Mouse (Mus musculus) c-Kit-negative CD71-positive TER-119-positive erythroid progenitor cells, embryonic 14.5 days (primary cell): ENCODE data around the gene Gm49336.

Experiments
- DNase-seq: peaks from one replicate; pipeline ENCODE4 v3.0.0-alpha.2; 2013; ENCODE audit warnings: low read depth, low spot score

Gene Gm49336

DNA sequence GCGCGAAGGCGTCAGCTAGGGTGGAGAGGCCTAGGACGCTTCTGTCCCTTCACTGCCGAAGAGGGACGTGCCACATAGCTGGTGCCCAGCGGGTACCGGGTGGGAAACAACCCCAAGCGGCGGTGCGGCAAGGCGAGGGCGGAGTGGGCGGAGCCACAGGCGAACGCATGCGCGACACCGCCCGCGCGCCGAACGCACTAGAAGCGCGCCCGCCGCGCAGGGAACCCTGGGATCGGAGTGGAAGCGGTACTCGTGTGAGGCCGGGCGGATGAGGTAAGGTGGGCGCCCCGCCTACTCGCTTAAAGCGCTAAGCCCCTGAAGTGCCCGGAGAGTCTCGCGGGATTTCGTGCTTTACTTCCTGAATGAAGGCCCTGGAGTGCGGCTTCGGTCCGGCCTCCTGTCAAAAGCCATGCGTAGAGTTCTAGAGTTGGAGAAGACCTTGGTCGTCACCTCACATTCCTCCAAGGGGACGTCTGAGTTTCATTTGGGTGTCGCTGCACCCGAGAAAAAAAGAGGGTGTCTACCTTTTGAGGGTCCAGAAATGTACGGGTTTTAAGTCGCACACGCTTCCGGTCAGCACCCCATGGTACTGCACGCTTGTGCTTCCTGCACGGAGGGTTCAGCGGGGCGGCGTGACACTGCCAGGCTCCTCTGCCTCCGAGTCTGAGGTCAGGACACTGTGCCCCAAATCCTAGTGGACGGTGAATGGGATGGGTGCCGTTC lies at the start of gene Gm49336, which contains the start of gene Nupl1:
Gene Gm49336 (minus strand): TSS at position 227 of the 723 bp plus-strand sequence.
Gene Nupl1 (minus strand): TSS at position 151 of the 723 bp plus-strand sequence.
- DNase-seq, result peak; percentile 96

DNA sequence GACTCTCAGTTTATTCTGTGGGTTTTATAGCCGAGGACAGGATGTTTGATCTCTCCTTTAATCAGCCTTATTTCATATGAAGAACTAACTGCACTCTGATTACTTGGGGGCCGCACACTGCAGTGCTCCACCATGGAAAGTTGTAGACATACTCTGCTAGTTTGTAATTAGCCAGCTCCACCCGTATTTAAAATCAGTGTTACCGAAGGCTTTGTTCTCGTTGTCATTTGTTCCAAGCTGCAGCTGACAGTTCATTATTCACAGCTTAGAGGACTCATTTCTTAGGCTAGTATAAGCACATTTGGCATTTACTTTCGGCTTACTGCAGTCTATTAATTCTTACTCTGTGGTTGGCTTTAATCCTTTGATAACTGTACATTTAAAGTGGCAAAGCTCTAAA lies 49.7 kb upstream of the Gm49336 start:
- no peak for DNase-seq

DNA sequence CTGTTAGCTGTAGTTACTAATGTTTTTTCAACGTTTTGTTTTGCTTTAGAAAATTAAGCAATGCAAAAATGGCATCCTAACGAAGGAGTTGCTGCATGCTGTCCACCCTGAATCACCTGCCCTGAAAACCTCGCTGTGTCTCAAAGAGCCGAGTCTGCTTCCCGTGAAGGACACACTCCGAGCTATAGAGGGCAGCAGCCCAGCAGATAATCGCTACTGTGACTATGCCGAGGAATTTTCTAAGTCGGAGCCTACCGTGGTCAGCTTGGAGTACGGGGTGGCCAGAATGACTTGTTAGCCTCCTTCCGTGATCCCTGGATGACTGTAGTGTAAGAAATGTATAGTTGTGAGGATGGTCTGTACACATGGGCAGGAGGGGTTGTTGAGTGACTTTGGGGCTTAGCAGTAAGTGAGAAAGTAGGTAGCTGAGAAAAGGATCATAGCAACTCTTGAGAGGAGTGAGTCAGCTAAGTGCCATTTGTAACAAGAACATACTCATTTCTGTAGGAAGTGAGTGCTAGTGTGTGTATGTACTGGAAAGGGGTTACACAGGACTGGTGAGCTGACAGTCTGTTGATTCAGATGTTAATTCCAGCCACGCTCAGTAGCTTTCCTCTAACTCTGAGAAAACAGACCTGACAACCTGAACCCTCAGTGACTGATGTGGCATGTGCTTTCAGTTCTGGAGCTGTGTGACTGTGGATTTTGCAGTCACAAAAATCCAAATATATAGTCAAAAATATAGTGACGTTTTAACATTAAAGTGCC lies 49.1 kb upstream of the Gm49336 start:
- DNase-seq, result no peak

DNA sequence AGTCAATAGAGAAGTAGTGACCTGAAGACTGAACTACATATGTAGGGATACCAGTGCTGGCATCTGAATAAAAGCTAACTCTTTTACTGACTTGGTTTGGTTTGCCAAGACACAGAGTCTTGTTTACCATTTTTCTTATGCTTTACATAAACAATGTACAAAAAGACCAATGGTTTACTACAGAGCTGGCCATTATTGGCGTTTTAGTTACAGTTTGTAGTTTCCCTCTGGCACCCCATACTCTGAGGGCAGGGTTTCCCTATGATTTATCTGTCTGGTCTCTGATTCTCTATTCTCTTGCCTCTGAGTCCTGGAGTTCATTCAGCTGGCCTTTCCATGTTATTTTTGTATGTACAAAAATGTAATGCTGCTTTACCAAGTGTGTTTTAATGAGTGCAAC lies 44.2 kb upstream of the Gm49336 start:
- DNase-seq, result no peak

DNA sequence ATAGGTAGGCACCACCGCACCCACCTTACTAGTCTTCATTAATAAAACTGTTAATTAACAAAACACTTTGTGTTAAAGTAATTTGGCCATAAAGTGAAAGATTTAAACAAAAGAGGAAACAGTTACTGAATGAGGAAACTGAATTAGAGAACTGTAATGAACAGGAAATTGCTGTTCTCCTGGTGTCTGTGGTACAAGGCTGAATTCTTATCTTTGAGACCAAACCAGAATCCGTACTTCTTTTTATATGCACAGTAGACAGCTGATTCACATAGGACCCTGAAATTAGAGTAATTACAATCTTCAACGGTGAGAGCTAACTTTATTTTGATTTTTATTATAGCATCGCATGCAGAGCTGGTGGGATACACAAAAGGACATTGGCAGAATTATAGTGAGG lies 39.1 kb upstream of the Gm49336 start:
- no peak for DNase-seq

DNA sequence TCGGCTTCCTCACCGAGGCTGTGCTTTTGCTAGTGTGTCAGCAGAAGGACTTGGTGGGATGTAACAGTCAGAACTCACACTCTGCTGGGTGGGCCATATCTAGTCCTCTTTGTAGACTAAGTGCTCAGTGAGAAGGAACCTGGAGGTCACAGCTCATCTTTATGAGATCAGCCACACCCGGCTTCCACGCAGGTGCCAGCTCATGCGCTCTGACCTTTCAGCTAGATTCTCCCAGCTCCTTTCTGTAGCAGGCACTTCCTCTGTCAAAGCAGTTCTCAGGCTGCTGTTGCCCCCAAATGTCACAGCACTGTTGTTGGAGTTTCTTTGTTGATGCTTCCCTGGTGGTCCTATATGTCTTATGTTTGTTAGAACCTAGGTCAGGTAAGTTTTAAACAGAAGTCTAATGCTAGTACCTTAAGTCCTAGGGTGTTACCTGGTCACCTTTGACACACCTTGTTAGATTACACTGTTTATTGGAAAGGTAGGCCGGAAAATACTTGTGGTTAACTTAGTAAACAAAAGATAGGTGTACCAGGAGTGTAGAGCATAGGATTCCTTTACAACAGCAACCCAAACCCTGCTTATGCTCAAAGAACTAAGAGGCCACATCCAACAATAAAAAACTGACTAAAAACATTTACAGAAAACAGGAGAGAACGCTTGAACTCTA lies 35.0 kb upstream of the Gm49336 start:
- no peak for DNase-seq

DNA sequence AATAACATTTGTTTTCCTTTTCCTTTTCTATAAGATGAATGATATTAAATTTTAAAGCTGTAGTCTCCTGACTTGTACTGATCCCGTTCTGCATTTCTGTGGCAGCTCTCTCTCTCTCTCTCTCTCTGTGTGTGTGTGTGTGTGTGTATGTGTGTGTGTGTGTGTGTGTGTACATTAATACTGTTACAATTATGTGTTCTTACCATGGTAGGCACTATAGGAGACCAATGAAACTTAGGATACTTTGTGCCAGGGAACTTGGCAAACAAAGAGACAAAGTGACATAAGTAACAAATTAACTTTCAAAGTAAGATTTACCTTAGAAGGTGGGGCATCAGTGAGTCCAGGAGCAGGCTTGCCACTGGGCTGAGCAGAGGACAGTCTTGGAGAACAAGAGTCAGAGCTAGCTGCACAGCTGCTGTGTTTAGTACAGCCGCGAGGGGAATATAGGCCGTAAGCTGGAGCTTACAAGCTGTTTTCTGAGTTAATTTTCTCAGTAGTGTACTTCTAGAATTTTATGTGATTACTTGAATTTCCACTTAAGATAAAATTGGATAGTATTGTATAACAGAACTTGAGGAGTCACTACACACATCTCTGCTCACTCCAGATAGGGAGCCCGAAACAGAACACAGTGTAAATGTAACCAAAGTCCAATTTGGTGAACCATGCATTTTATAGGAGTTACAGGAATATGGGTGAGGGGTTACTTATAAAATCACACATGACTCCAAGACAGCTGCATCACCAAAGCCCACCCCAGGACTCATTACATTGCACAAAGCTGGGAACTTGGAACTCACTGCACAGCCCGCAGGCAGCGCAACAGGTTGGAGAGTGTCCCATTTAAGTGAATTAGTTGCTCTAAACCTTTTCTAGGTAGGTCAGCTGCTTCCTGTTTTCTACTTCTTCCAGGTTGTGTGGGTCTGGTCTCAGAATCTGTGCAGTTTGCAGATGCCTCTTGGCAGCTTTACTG lies 24.3 kb upstream of the Gm49336 start:
- DNase-seq, result no peak

DNA sequence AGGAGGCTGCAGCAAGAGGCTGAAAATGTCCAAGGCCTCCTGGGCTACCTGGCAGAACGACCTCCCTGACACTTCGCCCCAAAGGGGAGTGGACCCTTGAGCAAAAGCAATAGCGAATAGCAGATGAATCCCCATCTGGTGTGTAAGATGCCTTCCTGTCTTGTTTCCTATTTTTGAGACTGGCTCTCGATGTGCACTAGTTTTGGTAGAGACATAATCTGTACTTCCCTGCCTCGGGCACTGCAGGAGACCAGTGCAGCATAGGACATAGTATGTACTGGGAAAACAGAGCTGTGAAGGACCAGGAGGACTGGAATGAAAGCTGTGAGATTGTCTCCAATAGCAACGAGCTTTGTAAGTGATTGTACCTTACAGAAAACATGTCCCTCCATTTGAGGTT lies 22.0 kb upstream of the Gm49336 start:
- DNase-seq, result no peak

DNA sequence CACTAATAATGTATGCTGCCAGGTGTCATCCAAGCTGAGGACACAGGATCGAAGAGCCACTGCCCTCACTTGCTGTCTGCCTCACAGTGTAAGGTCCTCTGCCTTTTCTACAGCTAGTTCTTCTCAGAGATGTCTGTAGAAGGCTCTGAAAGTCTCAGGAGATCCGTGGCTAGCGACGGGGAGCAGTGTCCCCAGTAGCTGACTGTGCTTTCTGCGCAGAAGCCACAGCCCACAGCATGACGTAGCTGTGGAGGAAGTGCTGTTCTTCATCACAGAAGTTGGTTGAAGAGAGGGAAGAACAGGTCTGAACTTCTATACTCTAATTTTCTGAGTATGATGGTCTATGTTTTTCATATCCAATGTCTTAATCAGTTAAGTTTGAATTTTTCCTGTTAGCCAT lies 18.0 kb upstream of the Gm49336 start:
- DNase-seq, result no peak

DNA sequence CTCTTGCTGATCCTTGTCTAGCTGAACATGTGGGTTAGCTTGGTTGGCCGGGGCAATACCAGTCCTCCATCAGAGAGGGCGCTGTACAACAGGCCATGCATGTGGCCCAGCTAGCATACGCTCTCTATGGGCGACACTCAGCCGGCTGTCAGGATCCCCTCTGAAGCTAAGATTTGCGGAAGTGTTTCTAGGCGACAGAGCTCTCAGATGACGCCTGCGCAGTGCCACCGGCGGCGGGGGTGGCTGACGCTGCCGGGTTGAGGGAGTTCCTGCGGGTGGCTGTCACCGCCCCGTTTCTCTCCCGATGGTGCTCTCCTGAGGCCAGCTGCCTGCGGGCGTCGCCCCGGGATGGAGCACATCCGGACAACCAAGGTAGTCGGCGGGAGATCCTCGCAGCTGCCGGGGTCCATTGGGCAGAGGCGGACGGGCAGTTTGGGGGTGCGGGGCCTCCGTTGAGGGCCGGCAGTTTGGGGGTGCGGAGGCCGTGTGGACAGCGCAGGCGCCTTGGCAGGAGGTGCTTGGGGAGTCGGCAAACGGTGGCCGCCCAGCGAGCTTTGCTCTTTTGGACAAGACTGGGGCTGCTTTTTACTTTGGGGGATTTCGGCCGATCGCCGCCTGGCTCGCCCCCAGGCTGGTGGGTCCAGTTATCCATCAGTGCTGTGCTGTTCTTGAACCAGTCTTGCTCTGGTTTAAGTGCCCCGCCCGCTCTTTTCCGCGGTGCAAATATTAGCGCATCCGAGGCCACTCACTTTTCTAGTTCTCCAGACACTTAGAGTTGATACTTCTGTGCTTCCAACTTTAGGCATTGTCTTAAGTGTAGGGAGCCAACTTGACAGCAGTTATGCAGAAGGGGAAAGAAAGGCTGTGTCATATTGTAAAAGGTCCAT lies 13.9 kb upstream of the Gm49336 start, which contains the start of gene Mtmr6:
Gene Mtmr6 (plus strand): TSS at position 239 of the 887 bp plus-strand sequence.
- DNase-seq, result peak; percentile 98

DNA sequence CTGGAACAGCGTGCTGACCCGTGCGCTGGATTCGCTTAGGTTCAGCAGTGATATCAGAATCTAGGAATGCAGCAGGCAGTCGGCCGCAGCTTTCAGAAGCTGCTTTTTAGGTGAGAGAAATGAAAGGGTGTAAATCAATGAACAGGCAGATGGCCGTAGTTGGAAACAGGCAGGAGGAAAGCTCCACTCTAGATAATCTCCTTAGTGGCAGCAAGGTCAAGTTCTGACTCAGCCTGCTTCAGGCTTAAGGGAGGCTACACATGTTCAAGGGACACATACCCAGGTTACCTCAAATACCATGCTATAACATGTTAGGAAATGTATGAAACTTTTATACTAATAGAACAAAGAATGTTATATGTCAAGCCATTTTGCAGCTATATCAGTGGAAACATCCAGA lies 11.0 kb upstream of the Gm49336 start:
- no peak for DNase-seq

DNA sequence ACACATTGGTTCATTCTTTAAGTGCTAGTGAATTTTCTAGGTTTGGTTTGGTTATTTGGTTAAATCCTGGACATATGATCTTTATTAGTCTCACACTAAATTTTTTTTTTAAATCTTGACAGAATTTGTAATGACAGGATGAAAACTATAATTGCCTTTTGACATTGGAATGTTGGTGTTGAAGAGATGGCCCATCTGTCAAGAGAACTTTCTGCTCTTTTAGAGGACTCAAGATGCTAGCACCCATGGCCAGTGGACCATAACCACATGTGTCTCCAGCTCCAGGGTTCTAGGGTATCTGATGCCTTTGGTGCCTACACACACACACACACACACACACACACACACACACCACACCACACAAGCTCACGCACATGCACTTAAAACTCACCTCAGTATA lies 6.5 kb upstream of the Gm49336 start:
- no peak for DNase-seq

DNA sequence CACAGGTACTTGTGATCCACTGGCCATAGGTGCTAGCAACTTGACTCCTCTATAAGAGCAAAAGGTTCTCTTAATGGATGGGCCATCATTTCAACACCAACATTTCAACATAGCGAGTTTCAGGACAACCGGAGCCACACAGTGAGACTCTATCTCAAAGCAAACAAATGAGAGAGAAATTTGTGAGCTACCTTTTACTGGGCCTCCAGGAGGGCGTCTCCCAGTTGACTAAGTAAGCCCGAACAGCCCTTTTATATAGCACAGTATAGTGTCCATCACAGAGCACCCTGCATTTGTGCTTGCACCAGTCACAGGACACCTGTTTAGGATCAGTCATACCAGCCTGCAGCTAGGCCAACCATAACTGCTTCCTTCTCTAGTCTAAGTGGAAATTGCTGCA lies 5.8 kb upstream of the Gm49336 start:
- no peak for DNase-seq

DNA sequence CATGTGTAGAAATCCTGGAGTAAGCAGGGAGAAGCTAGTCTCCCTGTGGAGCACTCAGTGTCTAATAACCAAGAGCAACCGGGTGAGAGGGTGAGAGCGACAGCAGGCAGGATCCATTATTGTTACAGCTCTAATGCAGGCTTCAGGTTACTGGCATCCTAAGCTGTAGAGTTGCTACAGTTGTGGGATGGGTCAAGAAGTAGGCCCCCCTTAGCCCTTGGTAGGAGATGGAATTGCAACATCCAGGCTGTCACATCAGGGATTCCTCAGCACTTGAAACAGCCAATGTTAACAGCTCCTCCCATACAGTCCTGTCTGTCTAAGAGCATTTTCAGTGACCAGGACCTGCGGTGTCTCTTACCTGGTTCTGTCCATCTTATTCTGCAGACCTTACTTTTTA lies 5.0 kb upstream of the Gm49336 start:
- DNase-seq, result no peak

DNA sequence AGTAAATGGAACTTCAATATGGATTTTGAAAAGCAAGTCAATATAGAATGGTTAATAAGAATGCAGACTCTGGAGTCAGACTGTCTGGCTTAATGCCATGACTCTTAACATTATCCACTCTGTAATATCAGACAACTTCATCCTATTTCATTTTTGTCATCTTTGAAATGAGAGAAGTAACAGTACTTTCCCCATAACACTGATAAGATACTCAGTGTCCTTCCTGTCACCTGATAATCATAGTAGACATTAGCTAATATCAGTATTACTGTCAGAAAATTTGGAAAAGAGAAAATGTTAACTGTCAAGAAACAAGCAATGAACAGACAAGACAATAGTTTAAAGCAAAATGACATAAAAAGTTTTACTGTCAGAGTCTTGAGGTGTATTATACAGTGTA lies 3.5 kb upstream of the Gm49336 start:
- no peak for DNase-seq

DNA sequence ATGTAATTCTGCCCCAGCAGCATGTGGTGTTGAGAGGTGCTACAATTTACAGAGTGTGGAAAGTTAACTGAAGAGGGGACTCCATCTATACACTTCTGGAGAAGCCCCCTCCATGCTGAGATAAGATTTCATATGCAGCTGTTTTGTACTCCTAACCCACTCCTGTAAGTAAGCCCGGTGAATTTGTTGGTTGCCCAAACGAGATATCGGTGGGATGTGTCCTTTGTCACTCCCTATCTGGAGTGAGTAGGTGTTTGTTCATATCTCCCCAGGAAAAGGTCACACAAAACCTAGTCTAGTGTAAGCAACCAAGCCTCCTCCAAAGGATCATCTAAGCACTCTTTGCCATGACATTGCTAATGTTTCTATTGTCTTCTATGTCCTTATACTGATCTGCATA lies 2.2 kb upstream of the Gm49336 start:
- DNase-seq, result no peak

DNA sequence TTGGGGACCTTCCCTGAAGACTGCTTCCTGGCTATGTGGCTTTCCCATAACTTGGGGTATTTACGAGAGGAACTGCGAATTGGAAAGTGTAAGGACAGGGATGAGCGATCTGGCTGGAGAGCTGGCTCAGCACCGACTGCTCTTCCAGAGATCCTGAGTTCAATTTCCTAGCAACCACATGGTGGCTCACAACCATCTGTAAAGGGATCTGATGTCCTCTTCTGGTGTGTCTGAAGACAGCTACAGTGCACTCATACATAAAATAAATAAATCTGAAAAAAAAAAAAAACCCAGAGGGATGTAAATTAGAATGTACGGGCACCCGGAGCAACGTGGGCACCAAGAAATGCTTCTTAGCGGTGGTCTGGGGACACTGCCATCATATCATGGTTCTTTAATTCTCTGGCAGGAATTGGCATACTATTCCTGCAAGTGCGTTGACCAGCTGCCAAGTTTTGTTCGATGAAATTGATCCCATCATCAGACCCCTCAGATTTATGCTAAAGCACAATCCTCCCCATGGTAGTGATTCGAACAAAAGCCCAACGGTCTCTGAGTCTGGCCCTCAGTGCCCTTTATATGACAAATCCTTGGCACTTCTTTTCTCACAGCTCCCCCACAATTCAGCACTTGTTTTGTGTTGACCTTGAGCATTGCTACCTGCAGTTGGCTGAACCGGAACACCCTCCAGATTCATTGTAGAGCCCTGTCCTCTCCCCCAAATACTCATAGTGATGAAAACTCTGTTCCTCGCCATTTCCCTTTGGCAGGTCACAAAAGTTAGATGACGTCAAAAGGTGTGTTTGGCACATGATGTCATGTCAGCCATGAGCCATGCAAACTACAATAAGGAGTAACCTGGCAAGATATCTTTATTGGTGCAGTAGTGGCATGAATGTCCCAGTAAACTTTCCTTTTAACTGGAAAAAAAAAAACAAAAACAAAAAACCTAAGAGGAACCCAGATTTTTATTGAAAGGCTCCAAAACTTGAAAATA lies 995 bp upstream of the Gm49336 start:
- DNase-seq, result no peak

DNA sequence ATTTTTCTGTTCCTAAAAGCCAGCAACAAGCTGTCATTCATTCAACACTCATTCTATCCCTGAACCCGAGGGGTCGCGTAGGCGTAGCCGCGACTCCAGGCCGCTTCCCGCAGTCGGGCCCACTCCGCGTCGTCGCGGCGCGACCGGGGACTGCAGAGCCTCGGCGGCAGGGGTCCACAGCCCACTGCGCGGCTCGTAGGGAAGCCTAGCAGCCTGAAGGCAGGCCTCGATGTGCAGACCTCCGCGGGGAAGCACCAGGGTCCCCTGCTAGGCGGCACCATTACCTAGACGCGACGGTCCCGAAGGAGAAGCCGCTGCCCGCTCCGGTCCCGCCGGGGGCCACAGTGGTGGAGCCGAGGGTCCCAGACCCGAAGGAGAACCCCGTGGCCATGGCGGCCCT lies 428 bp downstream of the Gm49336 start:
- DNase-seq, result peak; percentile 26

DNA sequence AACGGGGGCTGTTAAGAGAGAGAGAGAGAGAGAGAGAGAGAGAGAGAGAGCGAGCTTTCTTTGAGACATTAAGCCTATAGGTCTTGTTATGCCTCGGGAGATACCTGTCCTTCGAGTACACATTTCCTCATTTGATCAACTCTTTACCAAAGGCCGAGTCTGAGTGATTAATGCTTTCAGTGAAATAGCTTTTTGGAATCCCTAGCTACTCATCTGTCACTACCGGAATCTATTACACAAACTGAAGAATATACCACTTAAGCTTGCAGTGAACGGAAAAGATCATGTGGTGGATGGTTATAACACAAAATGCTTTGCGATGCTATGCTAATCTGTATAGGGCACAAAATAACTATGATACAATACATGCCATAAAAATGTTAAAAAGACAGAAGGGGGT lies 941 bp downstream of the Gm49336 start:
- no peak for DNase-seq
